Comparison of ENCODE assay signal across 18 mouse cellular contexts in genomic region chr4:44556586-44557281, GRCm38 (mm10).
DNase-seq lines count a peak whose midpoint lies in the region; ATAC-seq and TF ChIP-seq lines count a peak whose summit lies in the region.
"Had no signal": no experiment of that assay in that cellular context is flagged by ENCODE, and none has a peak within 500 bp of the region (broad histone marks: within the 10 kb centered on the region; RNA-seq: fewer than 3 reads in every experiment).

No protein-coding gene starts in this region.

- no peak overlapping the region for H3K9ac ChIP-seq in hindbrain, postnatal 0 days (replicated peaks; ENCODE audit: low read length)
- no peak overlapping the region for H3K9ac ChIP-seq in hindbrain, embryonic 14.5 days
- H3K9ac ChIP-seq: embryonic facial prominence, embryonic 13.5 days; lung, embryonic 15.5 days; midbrain, embryonic 15.5 days had no signal

- WGBS in hindbrain, postnatal 0 days = 62% methylated on average over 9 of the region's 9 CpGs
- WGBS in hindbrain, embryonic 14.5 days = 80% methylated on average over 9 of the region's 9 CpGs

- no peak overlapping the region for H3K4me3 ChIP-seq in hindbrain, postnatal 0 days (ENCODE audit: low read length)
- no peak overlapping the region for H3K4me3 ChIP-seq in hindbrain, embryonic 14.5 days (replicated peaks; ENCODE audit: low read length)
- H3K4me3 ChIP-seq: lung, embryonic 15.5 days; midbrain, embryonic 15.5 days had no signal

- peaks cover 18% of the 10 kb centered on the region for H3K4me1 ChIP-seq in hindbrain, postnatal 0 days (ENCODE audit: insufficient read depth, low read length)
- peaks cover 22% of the 10 kb centered on the region for H3K4me1 ChIP-seq in hindbrain, embryonic 14.5 days (replicated peaks; ENCODE audit: control insufficient read depth, insufficient read depth, low read length)

- peak; percentile 54 for ATAC-seq in hindbrain, postnatal 0 days
- ATAC-seq in hindbrain, embryonic 14.5 days (ENCODE audit: low FRiP score) = no peak

- H3K4me2 ChIP-seq in hindbrain, postnatal 0 days (ENCODE audit: low read depth, low read length) = no peak overlapping the region
- no peak overlapping the region for H3K4me2 ChIP-seq in hindbrain, embryonic 14.5 days (replicated peaks)

- peak; percentile 65 for TF ChIP-seq CTCF in hindbrain, postnatal 0 days (IDR thresholded peaks at IDR 0.05; ENCODE audit: low read depth)

- peak; percentile 35 for DNase-seq in cerebellum, adult 11-12 months
- no peak for DNase-seq in cerebellum, adult 8-10 months
- peak; percentile 82 for DNase-seq in hindbrain, postnatal 0 days (ENCODE audit: low spot score)
- no peak for DNase-seq in hindbrain, embryonic 14.5 days (ENCODE audit: low spot score)
- peak; percentile 47 for DNase-seq in A20 (ENCODE audit: low read depth, low spot score)
- peak; percentile 34 for DNase-seq in cerebellum, adult 9-11 months
- no peak for DNase-seq in frontal cortex, adult 2 months (ENCODE audit: extremely low spot score in 1 of 2, low spot score in 1 of 2)
- DNase-seq in gastrocnemius, adult 8-10 months (ENCODE audit: low spot score in 2 of 2) = no peak
- DNase-seq: adrenal gland, adult 2 months; gastrocnemius, postnatal 14 days; kidney, adult 11 months; kidney, postnatal 25 days; spleen, adult 18-20 months; thymus, postnatal 25 days had no signal

- no peaks in the 10 kb centered on the region for H3K36me3 ChIP-seq in hindbrain, postnatal 0 days (ENCODE audit: insufficient read depth, low read length)
- H3K36me3 ChIP-seq in hindbrain, embryonic 14.5 days (replicated peaks; ENCODE audit: control insufficient read depth, insufficient read depth) = no peaks in the 10 kb centered on the region
- H3K36me3 ChIP-seq: embryonic facial prominence, embryonic 13.5 days; heart, embryonic 10.5 days; lung, embryonic 15.5 days; midbrain, embryonic 15.5 days had no signal

- no peaks in the 10 kb centered on the region for H3K27me3 ChIP-seq in hindbrain, postnatal 0 days (ENCODE audit: insufficient read depth, low read length)
- H3K27me3 ChIP-seq in hindbrain, embryonic 14.5 days (ENCODE audit: control insufficient read depth, insufficient read depth, low read length) = peaks cover 6% of the 10 kb centered on the region; the same call in 1 of the 2 replicates

- H3K27ac ChIP-seq in hindbrain, postnatal 0 days = no peak overlapping the region
- H3K27ac ChIP-seq in hindbrain, embryonic 14.5 days = no peak overlapping the region
- H3K27ac ChIP-seq: embryonic facial prominence, embryonic 13.5 days; heart, embryonic 10.5 days; lung, embryonic 15.5 days; midbrain, embryonic 15.5 days had no signal

- no peaks in the 10 kb centered on the region for H3K9me3 ChIP-seq in hindbrain, postnatal 0 days (ENCODE audit: low read length)
- no peaks in the 10 kb centered on the region for H3K9me3 ChIP-seq in hindbrain, embryonic 14.5 days (ENCODE audit: control insufficient read depth, low read length)
- H3K9me3 ChIP-seq: embryonic facial prominence, embryonic 13.5 days; heart, embryonic 10.5 days; lung, embryonic 15.5 days; midbrain, embryonic 15.5 days had no signal

Comparison
In these comparisons a context has a peak if more than half of its experiments do, and no peak if none do; other contexts are left out.
1. DNase-seq: peak in cerebellum, adult 11-12 months (single experiment), hindbrain, postnatal 0 days (single experiment), A20 (single experiment) and cerebellum, adult 9-11 months (single experiment); none in cerebellum, adult 8-10 months (single experiment), hindbrain, embryonic 14.5 days (single experiment), frontal cortex, adult 2 months (0 of 2) and gastrocnemius, adult 8-10 months (0 of 2).